Mouse (Mus musculus): ENCODE results near the gene Ccdc54.

Ccdc54 gene

DNA sequence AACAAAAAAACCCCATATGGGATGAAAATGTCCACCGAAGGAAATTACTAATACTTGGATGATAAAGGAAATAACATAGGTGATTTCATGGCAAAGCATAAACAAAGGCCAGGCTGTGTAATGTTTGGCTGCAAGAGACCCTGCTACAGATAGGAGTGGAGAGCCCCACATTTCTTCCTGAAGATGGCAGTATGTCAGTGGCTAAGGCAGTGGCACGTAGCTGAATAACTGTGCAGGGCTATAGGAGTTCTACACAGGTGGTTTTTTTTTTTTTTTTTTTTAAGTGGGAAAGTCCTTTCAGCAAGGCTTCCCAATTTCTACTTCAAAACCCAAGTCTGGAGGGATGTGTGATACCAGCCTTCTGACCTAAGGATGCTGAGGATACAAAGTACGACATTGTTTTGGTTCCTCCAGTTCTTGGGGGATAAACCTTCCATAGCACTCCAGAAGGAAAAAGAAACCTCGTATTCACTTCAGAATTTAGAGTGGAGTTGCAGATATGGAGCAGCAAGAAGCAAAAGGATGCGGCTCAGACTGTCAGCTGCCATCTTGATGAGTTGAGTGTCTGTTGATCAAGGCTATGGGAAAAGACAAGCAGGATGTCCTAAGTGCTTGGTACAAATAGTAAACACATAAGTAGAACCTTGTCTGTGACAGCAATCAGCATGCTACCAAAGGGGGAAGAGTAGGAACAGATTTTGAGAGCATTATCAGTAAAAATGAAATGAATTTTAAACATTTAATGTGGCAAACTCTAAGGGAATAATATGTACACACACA is 48.2 kb downstream of the Ccdc54 start:
- no peak for DNase-seq (ENCODE audit: low read depth, low spot score)

Data from forelimb bud, embryonic 11.5 days (tissue).